Mouse (Mus musculus) spleen, adult 10 weeks (tissue): ENCODE measurements around the gene Arglu1. TPM values are rescaled to one million over a fixed set of nuclear protein-coding genes. Genes with fewer than 3 reads are reported as not detected.

Source experiments
- polyA plus RNA-seq: library from polyadenylated mRNA; stranded (reverse); fragments of 350-450 nt; fragmentation: Illumina TruSeq; extraction: RNeasy Lipid Tissue Mini Kit (QIAGEN cat#74804); gene quantifications from one replicate; pipeline ENCODE4 v1.2.3, GENCODE M21; 2015; ENCODE audit warnings: low replicate concordance; ENCODE audit not compliant: insufficient read depth

Arglu1 gene
- 292 TPM for polyA plus RNA-seq

DNA sequence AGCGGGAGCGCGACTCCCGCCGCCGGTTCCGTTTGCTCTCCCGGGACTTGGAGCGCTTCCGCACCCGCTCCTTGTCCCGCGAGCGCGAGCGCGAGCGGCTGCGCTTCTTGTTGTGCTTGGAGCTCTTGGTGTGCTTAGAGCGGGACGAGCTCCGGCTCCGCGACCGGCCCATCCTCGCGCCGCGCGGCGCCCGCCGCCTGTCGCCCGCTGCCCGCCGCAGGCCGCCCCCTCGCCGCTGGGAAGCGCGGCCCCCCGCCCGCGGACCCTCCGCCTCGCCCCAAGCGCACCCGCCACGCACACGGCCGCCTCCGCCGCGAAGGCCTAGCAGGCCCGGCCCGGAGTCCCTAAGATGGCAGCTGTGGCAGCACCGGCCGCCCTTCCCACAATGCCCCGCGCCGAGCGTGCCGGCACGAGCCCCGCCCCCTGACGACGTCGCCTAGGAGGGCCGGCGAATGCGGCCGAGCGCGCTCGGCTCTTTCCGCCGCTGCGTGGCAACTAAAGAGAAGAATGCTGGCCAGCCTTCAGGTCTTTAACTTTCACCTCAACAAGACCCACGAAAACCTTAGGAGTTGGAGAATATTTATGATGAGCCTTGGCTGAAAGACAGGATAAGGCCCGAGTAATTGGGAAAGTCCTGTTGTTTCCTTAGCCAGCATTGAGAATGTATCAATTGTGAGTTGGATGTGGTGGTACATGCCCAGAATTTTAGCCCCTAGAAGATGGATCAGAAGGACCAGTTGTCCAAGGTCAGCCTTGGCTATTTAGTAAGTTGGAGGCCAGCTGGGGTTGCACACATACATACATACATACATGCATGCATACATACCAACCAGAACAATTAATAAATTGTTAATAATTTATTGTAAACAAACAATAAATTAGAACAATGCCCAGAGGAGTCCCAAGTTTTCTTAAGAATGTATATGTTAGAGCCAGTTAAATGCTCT, at the start of gene Arglu1:
Arglu1 (minus strand) TSS at position 376 of the 947 bp plus-strand sequence.

DNA sequence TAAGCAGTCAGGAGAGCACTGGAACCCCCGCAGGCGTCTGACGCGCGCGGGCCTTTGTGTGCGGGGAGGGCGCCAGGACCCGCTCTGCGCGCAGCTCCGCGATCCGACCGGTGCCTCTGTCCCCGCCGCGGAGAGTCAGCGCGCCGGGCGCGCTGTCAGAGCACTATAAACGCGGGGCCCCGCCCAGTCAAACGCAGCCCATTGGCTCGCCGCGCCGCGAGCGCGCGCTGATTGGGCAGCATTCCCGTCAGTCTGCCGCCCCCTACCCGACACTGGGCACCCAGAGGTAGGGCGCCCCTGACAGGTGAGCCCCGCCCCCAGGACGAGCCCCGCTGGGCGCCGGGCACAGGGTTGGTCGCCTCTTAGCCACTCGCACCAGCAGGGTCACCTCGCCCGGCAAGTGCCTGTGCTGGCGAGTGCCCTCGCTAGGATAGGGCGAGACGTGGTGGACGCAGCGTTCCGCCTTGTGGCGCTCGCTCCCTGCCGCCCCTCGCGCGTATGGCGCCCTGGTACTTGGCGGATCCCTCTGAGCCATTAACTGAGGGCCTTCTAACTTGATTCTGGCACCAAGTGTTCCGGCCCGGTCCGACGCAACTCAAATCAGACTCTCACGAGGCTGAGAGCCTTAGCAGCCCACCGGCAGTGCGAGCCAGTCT, 29.1 kb downstream of the Arglu1 start, which contains the start of gene Efnb2:
Efnb2 (minus strand) TSS at position 140 of the 656 bp plus-strand sequence.

Other genes with a start within 250 kb of the Arglu1 start
- 10.9 TPM for gene Efnb2, start 29.3 kb downstream of the Arglu1 start, polyA plus RNA-seq